Mouse (Mus musculus) CH12.LX (cell line): ENCODE measurements around the gene Rbak. TPM values are rescaled to one million over a fixed set of nuclear protein-coding genes. Genes with fewer than 3 reads are reported as not detected.

Source experiments
- DNase-seq: peaks from one replicate; pipeline ENCODE4 v3.0.0-alpha.2; 2013; ENCODE audit errors: extremely low read depth
- H3K27ac ChIP-seq: 2 replicates; pipeline ENCODE4 v1.5.1; 2012; ENCODE audit warnings: low read depth, mild to moderate bottlenecking, control low read depth, moderate library complexity; ENCODE audit not compliant: insufficient read depth
- H3K27me3 ChIP-seq: replicated peaks from 2 replicates; pipeline ENCODE3; 2012; ENCODE audit warnings: inconsistent platforms
- H3K36me3 ChIP-seq, 2 experiments: replicated peaks in 1 of 2; 2 replicates each; pipeline versions ENCODE3 to v1.6.1; 2012; ENCODE audit warnings: inconsistent platforms in 1 of 2, low read length in 1 of 2, mild to moderate bottlenecking in 1 of 2, mixed read lengths in 1 of 2, moderate library complexity in 1 of 2; ENCODE audit not compliant: control insufficient read depth in 1 of 2, insufficient read depth in 1 of 2
- H3K4me1 ChIP-seq, 2 experiments: 2 replicates each; pipeline ENCODE4 v1.6.1; 2012; ENCODE audit warnings: inconsistent platforms in 1 of 2, moderate library complexity in 1 of 2; ENCODE audit not compliant: insufficient read depth in 2 of 2, control insufficient read depth in 1 of 2
- H3K4me2 ChIP-seq: 2 replicates; pipeline ENCODE4 v1.6.1; 2012; ENCODE audit warnings: low read depth, mild to moderate bottlenecking, control low read depth; ENCODE audit not compliant: poor library complexity, insufficient read depth, severe bottlenecking
- H3K4me3 ChIP-seq, 3 experiments: fragments of 150-350 bp in 1 of 3; sonication (generic) in 1 of 3; replicated peaks in 1 of 3; 2 replicates each; pipeline versions ENCODE3 to v1.5.1; 2011 to 2012; ENCODE audit warnings: low read depth in 2 of 3, low read length in 2 of 3, mild to moderate bottlenecking in 2 of 3, moderate library complexity in 2 of 3, control low read depth in 1 of 3, improper control_type of control experiment in 1 of 3, inconsistent platforms in 1 of 3, mixed read lengths in 1 of 3; ENCODE audit not compliant: poor library complexity in 1 of 3
- H3K79me2 ChIP-seq: replicated peaks from 2 replicates; pipeline ENCODE4 v1.6.1; 2012; ENCODE audit warnings: mild to moderate bottlenecking, moderate library complexity; ENCODE audit not compliant: control insufficient read depth, poor library complexity, insufficient read depth, severe bottlenecking; ENCODE audit errors: extremely low read depth
- H3K9ac ChIP-seq: 2 replicates; pipeline ENCODE4 v1.6.1; 2012; ENCODE audit warnings: low read depth, mild to moderate bottlenecking, control low read depth, moderate library complexity; ENCODE audit not compliant: insufficient read depth
- H3K9me3 ChIP-seq: replicated peaks from 2 replicates; pipeline ENCODE3; 2012; ENCODE audit warnings: low read length, inconsistent platforms, mixed read lengths
- CHD1 ChIP-seq: IDR thresholded peaks from 2 replicates; pipeline ENCODE4 v1.6.1; 2012; ENCODE audit warnings: low read depth, low read length, improper control_type of control experiment, inconsistent platforms
- CTCF ChIP-seq, 2 experiments: IDR thresholded peaks in 1 of 2; conservative IDR thresholded peaks in 1 of 2; 2 replicates each; pipeline ENCODE4 v1.5.1; 2011 to 2012; ENCODE audit warnings: low read depth in 2 of 2, low read length in 2 of 2, improper control_type of control experiment in 1 of 2, inconsistent platforms in 1 of 2, mild to moderate bottlenecking in 1 of 2, moderate library complexity in 1 of 2
- GABPA ChIP-seq: IDR thresholded peaks from 2 replicates; pipeline ENCODE4 v1.6.1; 2012; ENCODE audit warnings: low read depth, low read length, improper control_type of control experiment, inconsistent platforms; ENCODE audit not compliant: insufficient replicate concordance
- MAFK ChIP-seq: IDR thresholded peaks from 2 replicates; pipeline ENCODE4 v1.6.1; 2011; ENCODE audit warnings: low read length, improper control_type of control experiment; ENCODE audit not compliant: insufficient replicate concordance
- MEF2A ChIP-seq: IDR thresholded peaks from 2 replicates; pipeline ENCODE4 v1.6.1; 2014; ENCODE audit warnings: low read depth, mild to moderate bottlenecking, inconsistent platforms, low read length, improper control_type of control experiment, borderline replicate concordance
- PAX5 ChIP-seq: IDR thresholded peaks from 2 replicates; pipeline ENCODE4 v1.6.1; 2012; ENCODE audit warnings: low read length, inconsistent platforms, mixed read lengths
- ZC3H11A ChIP-seq: IDR thresholded peaks from 2 replicates; pipeline ENCODE4 v1.6.1; 2012; ENCODE audit warnings: low read depth, mild to moderate bottlenecking, inconsistent platforms, low read length, improper control_type of control experiment
- ZKSCAN1 ChIP-seq: IDR thresholded peaks from 2 replicates; pipeline ENCODE4 v1.6.1; 2012; ENCODE audit warnings: low read depth, inconsistent platforms, low read length, improper control_type of control experiment, borderline replicate concordance
- dilution Hi-C: fragments of 300-500 bp; cut with MboI; formaldehyde crosslinking; loops from 2 replicates; pipeline ENCODE4 v1.14.3; 2020; ENCODE audit warnings: low sequenced_read_pairs; ENCODE audit not compliant: extremely low pct_unique_long_range_greater_than_20kb, extremely low pct_ligation_motif_present
- in situ Hi-C: fragments of 300-500 bp; cut with MboI; formaldehyde crosslinking; loops from 3 replicates; pipeline ENCODE4 v1.14.3; 2019; ENCODE audit warnings: low sequenced_read_pairs, low pct_ligation_motif_present, low pct_unique_long_range_greater_than_20kb, mixed read lengths
- polyA plus RNA-seq: library from polyadenylated mRNA; unstranded; fragments of >175 nt; gene quantifications from 2 replicates; pipeline ENCODE4 v1.2.1, GENCODE M21; 2012; ENCODE audit warnings: low read depth; ENCODE audit not compliant: insufficient read length
- total RNA-seq, 2 experiments: library from RNA; depleted of rRNA; stranded (reverse); fragments of 300-350 nt in 1 of 2; fragments of >200 nt in 1 of 2; gene quantifications; 2 replicates each; pipeline ENCODE4 v1.2.3; 2012 to 2014

Rbak gene
- total and polyA plus RNA-seq, 3 experiments: 3.8 to 6.1 (median 4.9) TPM

GRCm38 (mm10) chr5:143175970-143176369, 4.6 kb downstream of the Rbak start:
- Histone ChIP-seq H3K4me2 (no peak overlapping the region), H3K27ac (no peak overlapping the region), H3K9ac (no peak overlapping the region), H3K36me3 (peaks cover 48 to 77% of the 10 kb centered on the region in 2 experiments), H3K9me3 (peaks cover 15% of the 10 kb centered on the region), H3K27me3 (no peaks in the 10 kb centered on the region), H3K79me2 (no peaks in the 10 kb centered on the region; the same call in 1 of the 2 replicates), H3K4me1 (peaks cover 0 to 12% of the 10 kb centered on the region in 2 experiments; a peak in 2 of 4 replicates), H3K4me3 (no peak overlapping the region)
- TF ChIP-seq CHD1 (no peak), CTCF (conservative IDR thresholded peaks at IDR 0.05 in 1 of 2, IDR thresholded peaks at IDR 0.05 in 1 of 2; ENCODE audit: low read depth in 2 of 2, low read length in 2 of 2) (no peak), MEF2A (no peak), GABPA (no peak), MAFK (no peak), ZC3H11A (no peak), ZKSCAN1 (no peak)
- DNase-seq: no peak
- in situ Hi-C loops (no loop called here), dilution Hi-C loops (no loop called here)

- Histone ChIP-seq H3K9me3 (no peaks in the 10 kb centered on the region), H3K27ac (no peak overlapping the region), H3K9ac (no peak overlapping the region)
Observed at GRCm38 (mm10) chr5:143165508-143166070, 15.0 kb downstream of the Rbak start.

GRCm38 (mm10) chr5:143155534-143155933, 25.0 kb downstream of the Rbak start:
- H3K4me2 ChIP-seq: no peak overlapping the region
- H3K9me3 ChIP-seq: peaks cover 4% of the 10 kb centered on the region
- dilution Hi-C loops: no loop called here
- no peak for DNase-seq
- H3K4me1 ChIP-seq: peaks cover 0 to 4% of the 10 kb centered on the region in 2 experiments; a peak in 1 of 4 replicates
- H3K79me2 ChIP-seq: no peaks in the 10 kb centered on the region
- H3K27me3 ChIP-seq: peaks cover 15% of the 10 kb centered on the region
- TF ChIP-seq MAFK (peak; percentile 91), PAX5 (no peak)
- TF ChIP-seq, all 38 proteins: peak for 1
- Histone ChIP-seq H3K9ac (no peak overlapping the region), H3K27ac (no peak overlapping the region), H3K4me3 (no peak overlapping the region), H3K36me3 (no peaks in the 10 kb centered on the region)
- in situ Hi-C loops: no loop called here

More at GRCm38 (mm10) chr5:143165508-143166070, 15.0 kb downstream of the Rbak start:
- H3K4me3 ChIP-seq: peak overlapping the region in 2 of 3 experiments; percentile 34 to 47
- no peak for TF ChIP-seq ZC3H11A
- peak; percentile 38 for DNase-seq
- peak overlapping the region; percentile 59 for H3K4me2 ChIP-seq
- no peaks in the 10 kb centered on the region for H3K36me3 ChIP-seq
- no peaks in the 10 kb centered on the region for H3K79me2 ChIP-seq
- peaks cover 1% of the 10 kb centered on the region for H3K27me3 ChIP-seq
- in situ Hi-C loops (no loop called here), dilution Hi-C loops (no loop called here)
- H3K4me1 ChIP-seq: peaks cover 0 to 8% of the 10 kb centered on the region in 2 experiments; a peak in 2 of 4 replicates
